Mouse (Mus musculus) testis, adult 2 months (tissue): ENCODE results near the gene Nim1k.

Experiments used
- CTCF ChIP-seq: fragments of 200-500 bp; IDR thresholded peaks from 2 replicates; pipeline ENCODE4 v1.5.1; 2012; ENCODE audit warnings: low read depth, mild to moderate bottlenecking, inconsistent platforms, low read length, moderate library complexity; ENCODE audit not compliant: control insufficient read depth, insufficient read depth, insufficient replicate concordance
- POLR2A ChIP-seq: fragments of 200-500 bp; IDR thresholded peaks from 2 replicates; pipeline ENCODE4 v1.6.1; 2012; ENCODE audit warnings: low read depth, mild to moderate bottlenecking, inconsistent platforms, low read length, moderate library complexity; ENCODE audit not compliant: control insufficient read depth

GRCm38 (mm10) chr13:119743470-119743869 lies 12.2 kb downstream of the Nim1k start:
- TF ChIP-seq CTCF (no peak), POLR2A (no peak)
